Mouse (Mus musculus) embryonic fibroblast, embryonic 13.5 days (primary cell): Measurements from ENCODE around the gene Commd1. TPM values are rescaled to one million over a fixed set of nuclear protein-coding genes. Genes with fewer than 3 reads are reported as not detected.

Source experiments
- H3K27ac ChIP-seq: 2 replicates; pipeline ENCODE4 v1.5.1; 2012; ENCODE audit warnings: low read length, control low read depth, inconsistent platforms; ENCODE audit not compliant: insufficient read depth
- H3K4me1 ChIP-seq: 2 replicates; pipeline ENCODE4 v1.6.1; 2011; ENCODE audit warnings: low read length; ENCODE audit not compliant: control insufficient read depth, insufficient read depth
- H3K4me3 ChIP-seq: 2 replicates; pipeline ENCODE4 v1.5.1; 2011; ENCODE audit warnings: mild to moderate bottlenecking, control low read depth, low read length; ENCODE audit not compliant: insufficient read depth
- CTCF ChIP-seq: IDR thresholded peaks from 2 replicates; pipeline ENCODE4 v1.5.1; 2011; ENCODE audit warnings: mild to moderate bottlenecking, control low read depth, low read length, moderate library complexity, borderline replicate concordance; ENCODE audit not compliant: insufficient read depth
- POLR2A ChIP-seq: IDR thresholded peaks from 2 replicates; pipeline ENCODE4 v1.6.1; 2011; ENCODE audit warnings: low read depth, mild to moderate bottlenecking, control low read depth, low read length, moderate library complexity
- polyA plus RNA-seq: library from polyadenylated mRNA; stranded (reverse); fragments of >200 nt; gene quantifications from 2 replicates; pipeline ENCODE4 v1.2.4, GENCODE M21; 2011; ENCODE audit warnings: low read depth; ENCODE audit not compliant: missing spikeins, insufficient read length

Commd1 gene
- polyA plus RNA-seq, 1 experiment: 102 TPM

DNA sequence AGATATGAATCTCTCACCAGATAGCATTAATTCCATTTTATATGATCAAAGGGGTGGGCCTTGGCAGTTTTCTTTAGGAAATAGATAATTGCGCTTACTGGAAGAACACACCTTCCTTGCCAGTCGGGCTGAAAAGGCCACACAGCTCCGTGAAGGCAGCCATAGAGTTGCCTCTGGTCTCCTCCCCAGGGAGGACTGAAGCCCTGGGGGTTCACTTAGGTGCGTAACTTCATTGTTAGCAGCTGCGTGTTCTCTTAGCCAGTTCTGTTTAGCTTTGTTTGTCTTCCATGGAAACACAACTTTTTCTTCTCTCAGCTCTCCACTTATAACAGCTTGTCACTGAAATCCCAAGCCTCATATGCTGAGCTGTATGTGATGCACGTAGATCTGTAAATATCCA, 89.7 kb downstream of the Commd1 start:
- no peak overlapping the region for H3K4me3 ChIP-seq
- no peaks in the 10 kb centered on the region for H3K4me1 ChIP-seq
- no peak overlapping the region for H3K27ac ChIP-seq
- TF ChIP-seq POLR2A: no peak

GRCm38 (mm10) chr11:22891876-22892275, 90.3 kb downstream of the Commd1 start:
- Histone ChIP-seq H3K4me1 (no peaks in the 10 kb centered on the region), H3K4me3 (no peak overlapping the region), H3K27ac (no peak overlapping the region)
- no peak for TF ChIP-seq POLR2A
- TF ChIP-seq CTCF: no peak

- TF ChIP-seq CTCF (no peak), POLR2A (no peak)
- Histone ChIP-seq H3K27ac (no peak overlapping the region), H3K4me3 (no peak overlapping the region), H3K4me1 (no peaks in the 10 kb centered on the region)
Measured at GRCm38 (mm10) chr11:22891242-22891641, 90.9 kb downstream of the Commd1 start.

- H3K4me3 ChIP-seq: no peak overlapping the region
- H3K4me1 ChIP-seq: no peaks in the 10 kb centered on the region
- no peak overlapping the region for H3K27ac ChIP-seq
- TF ChIP-seq CTCF (no peak), POLR2A (no peak)
Measured at GRCm38 (mm10) chr11:22889224-22889623, 93.0 kb downstream of the Commd1 start.

DNA sequence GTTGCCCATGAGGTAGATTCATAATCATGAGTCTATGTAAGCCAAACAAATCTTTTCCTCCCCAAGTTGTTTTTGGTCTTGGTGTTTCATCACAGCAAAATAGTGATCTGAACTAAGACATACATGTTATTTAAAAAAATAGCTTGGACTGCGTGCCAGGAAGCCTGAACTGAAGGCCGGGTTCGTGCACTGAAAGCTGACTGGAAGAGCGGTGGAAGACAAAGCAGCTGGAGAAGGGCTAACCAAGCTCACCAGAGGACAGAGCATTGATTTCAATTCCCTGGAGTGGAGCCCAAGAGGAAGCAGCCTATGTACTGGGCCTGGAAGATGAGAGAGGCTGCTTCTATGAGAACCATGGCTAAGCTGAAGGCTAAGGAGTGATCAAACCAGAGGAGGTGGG, 95.2 kb downstream of the Commd1 start:
- H3K4me3 ChIP-seq: no peak overlapping the region
- H3K4me1 ChIP-seq: no peaks in the 10 kb centered on the region
- no peak overlapping the region for H3K27ac ChIP-seq
- TF ChIP-seq CTCF: no peak
- no peak for TF ChIP-seq POLR2A

DNA sequence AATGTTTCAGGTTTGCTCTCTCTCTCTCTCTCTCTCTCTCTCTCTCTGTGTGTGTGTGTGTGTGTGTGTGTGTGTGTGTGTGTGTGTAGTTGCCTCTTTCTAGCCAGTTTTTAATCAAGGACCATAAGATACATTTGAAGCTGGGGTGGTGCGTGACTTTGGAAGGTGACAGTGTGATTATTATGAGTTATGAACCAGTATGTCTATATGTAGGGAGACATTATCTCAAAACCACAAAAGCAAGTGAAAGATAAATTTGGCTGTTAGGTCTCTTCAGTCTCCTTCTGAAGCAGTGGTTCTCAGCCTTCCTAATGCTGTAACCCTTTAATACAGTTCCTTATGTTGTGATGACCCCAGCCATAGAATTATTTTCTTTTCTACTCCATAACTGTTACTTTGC, 96.8 kb downstream of the Commd1 start:
- TF ChIP-seq CTCF (no peak), POLR2A (no peak)
- H3K4me1 ChIP-seq: no peaks in the 10 kb centered on the region
- no peak overlapping the region for H3K4me3 ChIP-seq
- H3K27ac ChIP-seq: no peak overlapping the region

- Histone ChIP-seq H3K4me1 (no peaks in the 10 kb centered on the region), H3K27ac (no peak overlapping the region)
- TF ChIP-seq CTCF (no peak), POLR2A (no peak)
Measured at GRCm38 (mm10) chr11:22883676-22884075, 98.5 kb downstream of the Commd1 start.

DNA sequence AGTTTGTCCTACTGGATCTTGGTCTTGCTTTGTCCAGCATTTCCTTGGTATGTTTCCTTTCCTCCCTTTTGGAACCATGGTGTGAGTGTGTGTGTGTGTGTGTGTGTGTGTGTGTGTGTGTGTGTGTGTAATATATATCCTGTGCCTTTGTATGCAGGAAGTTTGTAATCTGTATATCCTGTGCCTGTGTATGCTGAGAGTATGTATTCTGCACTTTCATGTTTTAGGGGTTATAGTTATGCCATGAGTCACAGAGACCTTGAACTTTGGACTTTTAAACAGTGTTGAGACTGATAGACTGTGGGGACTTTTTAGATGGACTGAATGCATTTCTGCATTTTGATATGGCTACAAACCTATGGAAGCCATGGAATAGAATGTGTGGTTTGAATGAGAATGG, 99.3 kb downstream of the Commd1 start:
- Histone ChIP-seq H3K4me1 (no peaks in the 10 kb centered on the region), H3K4me3 (no peak overlapping the region), H3K27ac (no peak overlapping the region)
- TF ChIP-seq POLR2A (no peak), CTCF (no peak)

More at GRCm38 (mm10) chr11:22883676-22884075, 98.5 kb downstream of the Commd1 start:
- no peak overlapping the region for H3K4me3 ChIP-seq

- Histone ChIP-seq H3K4me1 (no peaks in the 10 kb centered on the region), H3K27ac (no peak overlapping the region), H3K4me3 (no peak overlapping the region)
- no peak for TF ChIP-seq POLR2A
- TF ChIP-seq CTCF: no peak
Measured at GRCm38 (mm10) chr11:22880383-22881172, 101.6 kb downstream of the Commd1 start.

DNA sequence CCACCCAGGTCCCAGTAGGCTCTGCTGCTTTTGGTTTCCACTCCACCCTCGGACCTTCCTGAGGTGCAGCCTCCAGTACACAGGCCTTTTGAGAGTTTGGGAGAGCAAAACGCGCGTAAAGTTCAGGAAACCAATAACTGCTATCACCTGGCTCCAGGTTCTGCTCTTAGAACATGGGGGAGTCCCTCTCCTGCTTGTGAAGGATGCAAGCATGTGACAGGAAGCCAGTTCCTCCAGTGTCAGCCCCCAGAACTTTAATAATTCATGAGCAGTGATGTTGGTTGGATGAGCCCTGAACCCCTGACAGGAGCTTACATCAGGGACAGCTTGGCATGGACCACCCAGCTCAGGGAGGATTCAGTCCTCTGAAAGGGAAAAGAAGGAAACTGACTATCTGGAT, 102.5 kb downstream of the Commd1 start:
- TF ChIP-seq POLR2A (no peak), CTCF (no peak)
- H3K4me3 ChIP-seq: no peak overlapping the region
- H3K27ac ChIP-seq: no peak overlapping the region

DNA sequence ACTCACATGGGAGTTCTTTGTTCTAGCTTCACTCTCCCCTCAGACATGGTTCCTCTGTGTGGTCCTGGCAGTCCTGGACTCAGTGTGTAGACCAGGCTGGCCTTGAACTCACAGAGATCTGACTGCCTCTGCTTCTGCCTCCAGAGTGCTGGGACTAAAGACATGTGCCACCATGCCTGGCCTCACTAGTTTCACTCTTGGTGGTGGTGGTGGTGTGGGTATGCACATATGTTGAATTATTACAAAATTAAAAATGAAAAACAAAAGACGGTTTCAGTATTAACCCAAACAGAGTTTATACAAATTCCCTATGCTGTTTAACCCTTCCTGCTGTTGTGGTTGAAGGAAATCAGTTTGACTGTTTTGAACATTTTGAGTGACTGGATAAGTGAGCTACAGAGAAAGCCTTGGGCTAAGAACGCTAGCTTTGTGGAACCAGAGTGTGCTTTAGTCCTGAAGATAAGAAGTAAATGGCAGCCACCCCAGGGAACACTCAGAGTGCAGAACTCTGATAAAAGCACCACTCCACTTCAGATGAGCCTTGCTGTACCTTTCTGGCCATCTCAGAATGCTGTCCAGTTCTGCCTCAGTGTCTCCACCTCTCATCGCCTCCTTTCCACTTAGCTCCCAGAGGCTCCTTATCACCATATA, 105.4 kb downstream of the Commd1 start:
- H3K4me3 ChIP-seq: no peak overlapping the region
- no peak overlapping the region for H3K27ac ChIP-seq
- H3K4me1 ChIP-seq: no peaks in the 10 kb centered on the region
- TF ChIP-seq CTCF (no peak), POLR2A (no peak)

More for the DNA sequence above, 102.5 kb downstream of the Commd1 start:
- H3K4me1 ChIP-seq: no peaks in the 10 kb centered on the region
